Mouse (Mus musculus): ENCODE measurements around the gene Slc9a3r2.
A peak's percentile ranks its signal among the peaks of the same experiment; 100 is the strongest.
"Not testable (repeated sequence)": the region's sequence is repeated elsewhere in the genome, so short reads cannot be mapped to it uniquely, and the experiment has no call there.

Gene Slc9a3r2

GRCm38 (mm10) chr17:24650070-24650616 is at the start of gene Slc9a3r2:
Slc9a3r2 (minus strand) TSS chr17:24650327.
- no peak for DNase-seq (ENCODE audit: low spot score in 2 of 2)

DNA sequence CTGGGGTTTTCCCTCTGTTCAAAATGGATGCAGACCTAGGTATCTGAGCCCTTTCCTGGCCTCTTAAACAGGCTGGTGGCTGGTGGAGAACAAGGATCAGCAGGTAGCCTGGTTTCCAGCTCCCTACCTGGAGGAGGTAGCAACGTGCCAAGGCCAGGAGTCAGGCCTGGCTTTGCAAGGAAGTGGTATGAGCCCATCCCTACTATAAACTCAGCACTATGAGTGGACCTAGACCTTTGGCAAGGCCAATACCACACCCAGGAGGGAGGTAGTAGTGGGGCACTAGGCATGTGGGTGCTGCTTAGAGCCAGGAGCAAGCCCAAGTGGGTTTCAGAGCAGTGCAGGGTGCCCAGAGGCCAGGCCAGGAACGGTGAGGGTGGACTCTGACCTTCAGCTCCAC is 49.3 kb upstream of the Slc9a3r2 start:
- DNase-seq (ENCODE audit: low spot score in 2 of 2), result no peak

- DNase-seq (ENCODE audit: low spot score in 2 of 2), result no peak
These were observed 48.6 kb upstream of the Slc9a3r2 start for GRCm38 (mm10) chr17:24698715-24699114.

- DNase-seq (ENCODE audit: low spot score in 2 of 2), result no peak
These were observed 47.9 kb upstream of the Slc9a3r2 start for GRCm38 (mm10) chr17:24697985-24698384.

DNA sequence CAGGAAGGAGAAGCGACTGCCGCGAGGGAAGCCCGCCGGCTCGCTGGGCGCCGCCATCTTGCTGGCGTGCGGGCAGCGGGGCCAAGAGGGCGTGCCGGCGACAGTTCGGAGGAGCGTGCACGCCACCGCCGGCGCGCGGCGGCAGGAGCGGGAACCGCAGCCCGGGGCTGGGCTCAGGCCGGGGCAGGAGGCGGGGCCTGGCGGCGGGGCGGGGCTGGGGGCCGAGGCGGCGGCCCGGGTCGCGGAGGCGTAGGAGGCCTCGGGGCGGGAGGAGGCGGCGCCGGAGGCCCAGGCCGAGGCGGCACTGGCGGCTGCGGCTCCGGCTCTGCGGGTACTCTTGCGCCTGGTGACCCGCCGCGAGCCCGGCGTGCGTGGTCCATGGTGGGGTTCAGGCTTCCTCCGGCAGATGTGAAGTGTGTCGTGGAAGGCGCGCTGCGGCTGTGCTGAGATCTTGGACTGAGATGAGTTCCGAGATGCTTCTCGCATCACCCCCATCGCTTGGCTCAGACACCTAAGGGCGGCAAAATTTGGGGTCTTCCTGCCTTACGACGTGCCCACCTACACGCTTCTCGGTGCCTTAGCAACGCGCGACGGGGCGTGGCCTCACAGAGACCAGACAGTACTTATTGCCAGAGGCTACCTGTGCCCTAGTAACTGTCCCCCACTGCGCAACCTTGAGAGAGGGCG is 46.0 kb upstream of the Slc9a3r2 start, which contains the start of the genes Gfer and Noxo1:
Gfer (minus strand) TSS at position 146 of the 687 bp plus-strand sequence.
Noxo1 (plus strand) TSS at position 224 of the 687 bp plus-strand sequence.
- DNase-seq (ENCODE audit: low spot score in 2 of 2), result peak; percentile 74 to 80

DNA sequence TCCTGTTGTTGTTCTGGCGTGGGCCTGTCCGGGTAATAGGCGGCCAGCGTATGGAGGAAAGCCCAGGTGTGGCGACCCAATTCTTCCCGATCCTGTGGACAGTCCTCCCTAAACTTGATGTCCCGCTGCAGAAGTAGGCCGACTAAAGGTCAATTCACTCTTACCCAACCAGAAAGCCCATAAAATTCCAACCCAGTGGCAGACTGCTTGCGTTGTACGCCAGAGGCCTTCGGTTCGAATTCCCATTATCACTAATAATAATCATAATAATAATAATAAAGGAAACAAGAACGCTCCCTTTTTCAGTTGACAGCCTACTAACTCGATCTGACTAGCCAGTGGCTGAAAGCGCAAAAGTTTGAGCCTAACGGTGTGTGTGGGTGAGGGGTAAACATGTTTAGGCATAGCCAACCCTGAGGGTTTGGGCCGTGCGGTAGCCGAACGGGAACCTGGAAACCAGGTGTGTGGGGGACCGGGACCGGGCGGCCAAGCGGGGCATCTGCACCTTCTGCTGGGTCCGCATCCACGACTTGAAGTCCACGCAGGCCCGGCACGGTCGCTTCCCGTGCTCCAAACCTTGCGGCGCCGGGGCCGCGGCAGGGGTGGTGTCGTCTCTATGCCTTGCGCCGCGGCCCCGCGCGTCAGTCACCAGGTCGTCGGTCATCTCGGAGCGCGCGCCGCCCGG is 45.3 kb upstream of the Slc9a3r2 start:
- no peak for DNase-seq (ENCODE audit: low spot score in 2 of 2)

- DNase-seq (ENCODE audit: low spot score in 2 of 2), result no peak
These were observed 42.3 kb upstream of the Slc9a3r2 start for GRCm38 (mm10) chr17:24692385-24692784.

DNA sequence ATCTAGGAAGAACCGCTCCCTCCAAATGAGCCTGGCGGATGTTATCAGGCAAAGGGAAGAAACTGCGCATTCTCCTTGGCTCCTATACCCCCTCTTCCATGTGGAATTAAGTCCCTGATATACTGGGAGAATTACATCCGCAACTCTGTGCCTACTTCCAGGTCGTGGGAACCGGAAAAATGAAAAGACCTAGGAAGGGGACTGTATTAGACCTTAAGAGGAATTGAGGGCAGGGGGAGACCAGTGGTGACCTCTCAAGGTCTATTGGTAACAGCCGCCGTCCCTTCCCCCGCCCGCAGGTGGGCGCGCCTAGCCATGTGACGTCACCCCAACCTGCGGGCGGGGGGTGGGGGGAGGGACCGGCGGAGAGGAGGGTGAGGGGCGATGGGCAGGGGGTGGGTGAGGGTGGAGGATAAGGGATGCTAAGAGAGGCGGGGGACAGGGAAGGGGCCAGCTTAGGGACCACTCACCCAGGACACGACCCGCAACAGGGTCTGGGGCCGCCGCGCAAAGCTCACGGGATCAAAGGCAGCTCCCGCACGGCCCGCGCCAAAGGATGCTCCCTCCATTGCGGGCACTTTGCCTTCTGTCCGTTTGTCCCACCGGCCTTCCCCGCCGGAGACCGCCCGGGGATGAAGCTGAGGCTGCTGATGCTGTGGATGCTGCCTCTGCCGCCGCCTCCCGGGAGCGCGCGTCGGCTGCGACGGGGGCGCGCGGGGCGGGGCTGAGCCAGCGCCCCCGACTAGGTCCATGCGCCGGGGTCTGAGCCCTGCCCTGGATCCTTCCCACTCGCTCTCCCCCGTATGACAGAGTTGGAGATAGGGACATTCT is 39.3 kb upstream of the Slc9a3r2 start, which contains the start of gene Syngr3:
Syngr3 (minus strand) TSS at position 705 of the 831 bp plus-strand sequence.
- peak; percentile 57 to 60 for DNase-seq (ENCODE audit: low spot score in 2 of 2)

DNA sequence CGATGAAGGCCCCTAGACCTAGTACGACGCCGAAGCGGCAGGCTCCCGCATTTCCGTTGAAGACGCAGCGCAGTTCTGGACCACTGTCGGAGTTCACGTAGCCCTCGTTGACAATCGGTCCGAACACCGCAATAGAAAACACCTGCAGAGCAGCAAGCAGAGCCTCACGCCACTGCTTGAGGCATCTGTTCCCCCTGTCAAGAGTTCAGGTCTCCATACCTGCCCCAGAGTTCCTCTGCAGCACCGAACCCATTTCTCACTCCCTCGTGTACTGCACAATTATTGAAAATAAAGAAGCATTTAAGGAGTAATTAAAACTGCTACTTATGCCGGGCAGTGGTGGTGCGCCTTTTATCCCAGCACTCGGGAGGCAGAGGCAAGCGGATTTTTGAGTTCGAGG is 37.5 kb upstream of the Slc9a3r2 start:
- no peak for DNase-seq (ENCODE audit: low spot score in 2 of 2)

DNA sequence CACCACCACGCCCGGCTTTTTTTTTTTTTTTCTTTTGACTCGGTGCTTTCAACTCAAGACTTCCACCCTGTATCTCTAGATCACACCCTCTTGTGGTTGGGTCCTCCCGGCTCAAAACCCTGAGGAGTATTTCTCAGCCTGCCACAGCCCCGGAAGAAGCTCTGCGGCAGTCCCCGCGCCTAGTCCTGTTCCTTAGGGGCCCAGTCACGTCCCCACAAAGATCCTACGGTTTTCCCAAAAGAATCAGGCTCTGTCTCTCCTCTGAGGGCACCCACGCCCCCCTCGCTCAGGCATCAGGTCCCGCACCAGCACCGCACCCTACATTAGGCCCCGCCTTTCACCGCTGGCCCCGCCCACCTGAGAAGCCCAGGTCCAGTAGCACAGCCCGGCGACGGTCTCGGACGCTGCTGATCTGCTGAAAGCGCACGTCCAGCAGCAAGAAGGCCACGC is 37.0 kb upstream of the Slc9a3r2 start:
- no peak for DNase-seq (ENCODE audit: low spot score in 2 of 2)

DNA sequence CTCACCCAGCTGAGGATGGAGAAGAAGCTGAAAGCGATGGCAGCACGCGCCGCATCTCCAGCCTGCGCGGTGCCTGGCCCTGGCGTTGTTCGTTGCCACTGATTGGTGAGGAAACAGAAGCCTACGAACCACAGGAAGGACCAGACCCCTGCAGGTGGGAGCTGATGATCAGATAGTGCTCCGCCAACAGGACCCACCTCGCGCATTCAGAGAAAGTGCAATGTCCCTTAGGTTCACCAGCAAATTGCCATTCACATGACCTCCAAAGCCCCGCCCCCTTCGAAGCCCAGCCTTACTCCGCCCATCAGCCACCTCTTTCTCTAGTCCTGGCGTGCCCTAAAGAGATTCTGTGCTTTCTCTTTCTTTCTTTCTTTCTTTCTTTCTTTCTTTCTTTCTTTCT is 36.4 kb upstream of the Slc9a3r2 start:
- DNase-seq (ENCODE audit: low spot score in 2 of 2), result no peak

DNA sequence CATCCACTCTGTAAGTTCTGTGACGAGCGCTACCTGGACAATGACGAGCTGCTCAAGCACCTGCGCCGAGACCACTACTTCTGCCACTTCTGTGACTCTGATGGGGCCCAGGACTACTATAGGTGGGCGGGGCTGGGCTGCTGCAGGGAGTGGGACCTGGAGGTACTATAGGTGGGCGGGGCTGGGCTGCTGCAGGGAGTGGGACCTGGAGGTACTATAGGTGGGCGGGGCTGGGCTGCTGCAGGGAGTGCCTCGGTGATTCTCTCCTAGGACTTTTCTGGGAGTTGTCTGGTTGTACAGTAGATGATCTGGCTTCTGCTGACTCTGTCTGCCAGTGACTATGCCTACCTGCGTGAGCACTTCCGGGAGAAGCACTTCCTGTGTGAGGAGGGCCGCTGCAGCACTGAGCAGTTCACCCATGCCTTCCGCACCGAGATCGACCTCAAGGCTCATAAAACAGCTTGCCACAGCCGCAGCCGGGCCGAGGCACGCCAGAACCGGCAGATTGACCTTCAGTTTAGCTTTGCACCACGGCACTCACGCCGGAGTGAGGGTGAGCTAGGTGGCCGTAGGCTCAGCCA is 27.5 kb upstream of the Slc9a3r2 start:
- no peak for DNase-seq (ENCODE audit: low spot score in 2 of 2)

GRCm38 (mm10) chr17:24676877-24677276 is 26.8 kb upstream of the Slc9a3r2 start:
- DNase-seq (ENCODE audit: low spot score in 2 of 2), result no peak

- peak; percentile 38 to 78 for DNase-seq (ENCODE audit: low spot score in 2 of 2)
These were observed 26.1 kb upstream of the Slc9a3r2 start for GRCm38 (mm10) chr17:24676187-24676586.

DNA sequence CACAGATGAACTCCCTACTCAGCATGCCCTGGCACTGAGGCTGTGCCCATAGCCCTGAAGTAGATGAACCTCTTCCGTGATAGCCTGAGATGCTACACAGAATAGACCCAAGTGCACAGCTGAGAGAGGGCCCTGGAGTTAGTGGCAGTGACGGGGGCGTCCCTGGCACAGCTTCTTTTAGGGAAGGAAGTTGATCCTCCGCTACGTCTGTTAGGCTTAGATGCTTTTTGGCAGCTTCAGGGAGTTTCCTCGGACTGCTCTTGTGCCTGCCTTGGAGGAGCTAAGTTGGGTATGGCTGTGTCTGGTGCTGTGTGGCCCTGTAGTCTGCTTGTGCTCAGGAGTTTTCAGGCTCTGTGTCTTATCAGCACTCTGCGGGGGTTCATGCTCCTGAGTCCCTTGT is 24.1 kb upstream of the Slc9a3r2 start:
- peak; percentile 54 to 72 for DNase-seq (ENCODE audit: low spot score in 2 of 2)

- DNase-seq (ENCODE audit: low spot score in 2 of 2), result no peak
These were observed 22.0 kb upstream of the Slc9a3r2 start for GRCm38 (mm10) chr17:24672141-24672540.

DNA sequence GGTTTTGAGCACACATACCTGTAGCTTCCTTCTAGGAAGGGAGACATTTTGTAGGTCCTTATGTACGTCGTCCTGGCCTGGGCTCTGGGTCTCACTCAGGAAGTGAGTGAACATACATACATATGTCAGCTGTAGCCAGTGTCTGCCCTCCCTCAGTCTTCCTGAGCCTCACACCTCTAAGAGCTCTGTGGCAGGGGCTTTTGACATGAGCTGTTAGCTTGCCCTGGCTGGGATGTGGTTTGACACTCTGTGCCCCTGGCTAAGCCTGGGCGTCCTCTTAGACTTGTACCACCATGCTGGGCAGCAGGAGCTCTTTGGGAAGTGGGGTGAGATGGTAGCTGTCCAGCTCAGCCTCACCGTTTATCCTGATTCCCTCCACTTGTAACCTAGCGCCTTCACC is 21.2 kb upstream of the Slc9a3r2 start:
- no peak for DNase-seq (ENCODE audit: low spot score in 2 of 2)

DNA sequence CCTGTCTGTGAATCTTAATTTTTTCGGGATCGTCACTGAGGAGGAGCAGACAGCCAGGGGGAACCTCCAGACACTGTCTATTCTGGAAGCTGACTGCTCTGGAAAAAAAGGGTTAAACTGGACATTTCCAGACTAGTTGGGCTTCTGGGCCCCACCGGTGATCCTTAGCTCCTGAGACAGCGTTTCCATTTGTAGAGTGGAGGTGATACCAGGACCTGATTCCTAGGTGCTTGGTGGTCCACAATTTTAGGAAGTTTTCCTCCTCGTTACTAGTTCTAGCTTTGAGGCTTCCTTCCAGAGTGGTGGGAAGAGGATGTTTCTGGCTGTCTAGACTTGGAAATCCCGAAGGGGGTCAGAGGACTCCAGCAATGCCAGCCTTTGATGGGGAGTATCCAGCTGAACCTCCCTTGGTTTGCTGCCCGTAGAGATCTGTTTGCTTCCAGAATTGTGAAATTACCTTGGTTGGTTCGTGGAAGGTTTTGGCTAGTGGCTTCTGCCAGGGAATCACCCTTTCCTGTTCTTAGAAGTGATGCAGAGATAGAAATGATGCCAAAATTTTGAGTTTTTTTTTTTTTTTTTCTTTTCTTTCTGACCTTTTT is 20.2 kb upstream of the Slc9a3r2 start:
- no peak for DNase-seq (ENCODE audit: low spot score in 2 of 2)

GRCm38 (mm10) chr17:24669545-24670245 is 19.6 kb upstream of the Slc9a3r2 start, which contains the start of gene Zfp598:
Zfp598 (plus strand) TSS chr17:24669687.
- DNase-seq (ENCODE audit: low spot score in 2 of 2), result peak; percentile 92 to 95

DNA sequence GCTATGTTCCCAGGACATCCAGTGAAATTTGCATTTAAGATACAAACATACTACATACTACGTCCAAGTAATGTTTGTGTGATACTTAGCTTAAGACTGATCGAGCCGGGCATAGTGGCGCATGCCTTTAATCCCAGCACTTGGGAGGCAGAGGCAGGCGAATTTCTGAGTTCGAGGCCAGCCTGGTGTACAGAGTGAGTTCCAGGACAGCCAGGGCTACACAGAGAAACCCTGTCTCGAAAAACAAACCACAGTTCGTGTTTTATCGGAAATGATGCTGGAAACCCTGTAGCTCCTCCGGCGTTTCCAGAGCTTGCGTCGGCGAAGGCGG is 19.1 kb upstream of the Slc9a3r2 start:
- not testable (repeated sequence) for DNase-seq (ENCODE audit: low spot score in 2 of 2)

Measured in frontal cortex, postnatal 36 days (tissue).